Mouse (Mus musculus) forebrain, embryonic 14.5 days (tissue): ENCODE results near the gene Srd5a3. TPM values are rescaled to one million over a fixed set of nuclear protein-coding genes. Genes with fewer than 3 reads are reported as not detected.

Experiments
- ATAC-seq: fragments of 200-750 bp; cut with Nextera tagmentation; 2 replicates; pipeline ENCODE4 v1.8.0; 2017; ENCODE audit warnings: mild to moderate bottlenecking, moderate library complexity
- DNase-seq: peaks from one replicate; pipeline ENCODE4 v3.0.0-alpha.2; 2015; ENCODE audit warnings: low spot score
- H3K27ac ChIP-seq: fragments of 300-500 bp; sonication (generic); 2 replicates; pipeline ENCODE4 v1.5.1; 2014; ENCODE audit warnings: low read depth, mild to moderate bottlenecking, control low read depth, low read length, moderate library complexity
- H3K27me3 ChIP-seq: fragments of 300-500 bp; sonication (generic); replicated peaks from 2 replicates; pipeline ENCODE4 v1.6.1; 2014; ENCODE audit warnings: low read length, control low read depth, mixed read lengths; ENCODE audit not compliant: control insufficient read depth, insufficient read depth
- H3K36me3 ChIP-seq: fragments of 300-500 bp; sonication (generic); 2 replicates; pipeline ENCODE4 v1.6.1; 2014; ENCODE audit warnings: low read length, control low read depth; ENCODE audit not compliant: control insufficient read depth, insufficient read depth
- H3K4me1 ChIP-seq: fragments of 300-500 bp; sonication (generic); 2 replicates; pipeline ENCODE4 v1.6.1; 2014; ENCODE audit warnings: antibody characterized with exemption, low read length, control low read depth; ENCODE audit not compliant: control insufficient read depth, insufficient read depth
- H3K4me2 ChIP-seq: fragments of 300-500 bp; sonication (generic); 2 replicates; pipeline ENCODE4 v1.6.1; 2014; ENCODE audit warnings: mild to moderate bottlenecking, control low read depth, low read length
- H3K4me3 ChIP-seq: fragments of 300-500 bp; sonication (generic); 2 replicates; pipeline ENCODE4 v1.5.1; 2014; ENCODE audit warnings: low read depth, low read length, control low read depth
- H3K9ac ChIP-seq: fragments of 300-500 bp; sonication (generic); 2 replicates; pipeline ENCODE4 v1.6.1; 2014; ENCODE audit warnings: mild to moderate bottlenecking, low read length, control low read depth, moderate library complexity
- H3K9me3 ChIP-seq: fragments of 300-500 bp; sonication (generic); replicated peaks from 2 replicates; pipeline ENCODE4 v1.6.1; 2016; ENCODE audit warnings: low read length, control low read depth, mixed read lengths; ENCODE audit not compliant: control insufficient read depth
- WGBS: fragments of 180-500 bp; shearing (Covaris S2); extraction: QIAGEN DNeasy Blood & Tissue Kit; methylation state at CpG from one replicate; pipeline ENCODE4 v1.1.7; 2014; 5-methylcytosine and 5-hydroxymethylcytosine counted together
- polyA plus RNA-seq: library from polyadenylated mRNA; unstranded; fragments of >200 nt; fragmentation: Nextera tagmentation; extraction: Ambion mirVana; gene quantifications from 2 replicates; pipeline ENCODE4 v1.2.1, GENCODE M21; 2014

Srd5a3 gene
- polyA plus RNA-seq, 1 experiment from 2014 or later = 13.5 TPM

- Histone ChIP-seq H3K4me2 (peak overlapping the region; percentile 62), H3K9ac (peak overlapping the region; percentile 86), H3K9me3 (no peaks in the 10 kb centered on the region), H3K4me3 (peak overlapping the region; percentile 67), H3K4me1 (peaks cover 12% of the 10 kb centered on the region; the same call in 1 of the 2 replicates), H3K36me3 (no peaks in the 10 kb centered on the region), H3K27me3 (no peaks in the 10 kb centered on the region), H3K27ac (peak overlapping the region; percentile 93; the same call in 1 of the 2 replicates)
- peak; percentile 59 for ATAC-seq
- no peak for DNase-seq
- 10% methylated on average over 9 of the region's 9 CpGs for WGBS
These were observed 627 bp downstream of the Srd5a3 start for GRCm38 (mm10) chr5:76140730-76141066.

DNA sequence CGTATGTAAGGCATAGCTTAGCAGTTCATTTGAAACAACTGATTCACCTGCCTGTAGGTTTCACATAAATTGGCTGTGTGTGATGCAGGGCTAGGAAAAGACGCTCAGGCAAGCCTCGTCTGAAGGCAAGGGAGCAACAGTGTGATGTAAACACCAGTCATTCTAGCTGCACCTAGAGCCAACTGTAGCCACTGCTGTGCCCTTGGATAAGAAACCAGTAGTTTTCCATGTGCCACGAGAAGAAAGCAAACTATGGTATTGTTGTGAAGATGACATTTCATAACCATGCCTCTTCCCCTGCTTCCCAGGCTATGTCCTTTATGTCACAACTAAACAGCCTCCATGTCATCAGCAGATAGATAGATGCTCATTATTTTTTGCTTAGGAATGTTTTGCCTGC, 3.3 kb downstream of the Srd5a3 start:
- H3K4me1 ChIP-seq = peaks cover 12% of the 10 kb centered on the region; the same call in 1 of the 2 replicates
- ATAC-seq = no peak
- WGBS = 90% methylated on average over 4 of the region's 4 CpGs
- no peaks in the 10 kb centered on the region for H3K9me3 ChIP-seq
- H3K27ac ChIP-seq = no peak overlapping the region
- no peaks in the 10 kb centered on the region for H3K36me3 ChIP-seq
- H3K27me3 ChIP-seq = no peaks in the 10 kb centered on the region
- no peak overlapping the region for H3K4me2 ChIP-seq
- no peak overlapping the region for H3K9ac ChIP-seq
- no peak overlapping the region for H3K4me3 ChIP-seq
- no peak for DNase-seq

GRCm38 (mm10) chr5:76146401-76146800, 6.3 kb downstream of the Srd5a3 start:
- Histone ChIP-seq H3K36me3 (peaks cover 8% of the 10 kb centered on the region; the same call in 1 of the 2 replicates), H3K9me3 (no peaks in the 10 kb centered on the region), H3K4me1 (peaks cover 2% of the 10 kb centered on the region; the same call in 1 of the 2 replicates), H3K4me2 (no peak overlapping the region), H3K9ac (no peak overlapping the region), H3K27ac (no peak overlapping the region), H3K27me3 (no peaks in the 10 kb centered on the region), H3K4me3 (no peak overlapping the region)
- 100% methylated on average over 1 of the region's 1 CpGs for WGBS
- DNase-seq = no peak
- no peak for ATAC-seq

GRCm38 (mm10) chr5:76149436-76149835, 9.4 kb downstream of the Srd5a3 start:
- ATAC-seq (no peak), DNase-seq (no peak)
- Histone ChIP-seq H3K9ac (no peak overlapping the region), H3K36me3 (peaks cover 8% of the 10 kb centered on the region; the same call in 1 of the 2 replicates), H3K4me1 (no peaks in the 10 kb centered on the region), H3K27ac (no peak overlapping the region), H3K4me2 (no peak overlapping the region), H3K4me3 (no peak overlapping the region), H3K27me3 (no peaks in the 10 kb centered on the region), H3K9me3 (no peaks in the 10 kb centered on the region)
- 91% methylated on average over 6 of the region's 6 CpGs for WGBS

- H3K4me3 ChIP-seq = no peak overlapping the region
- no peaks in the 10 kb centered on the region for H3K4me1 ChIP-seq
- peaks cover 12% of the 10 kb centered on the region for H3K36me3 ChIP-seq
- no peaks in the 10 kb centered on the region for H3K9me3 ChIP-seq
- 94% methylated on average over 6 of the region's 6 CpGs for WGBS
- H3K27me3 ChIP-seq = no peaks in the 10 kb centered on the region
- ATAC-seq (no peak), DNase-seq (no peak)
- H3K27ac ChIP-seq = no peak overlapping the region
- H3K9ac ChIP-seq = no peak overlapping the region
- H3K4me2 ChIP-seq = no peak overlapping the region
These were observed 12.9 kb downstream of the Srd5a3 start for GRCm38 (mm10) chr5:76152956-76153355.

- peaks cover 12% of the 10 kb centered on the region for H3K36me3 ChIP-seq
- WGBS = 90% methylated on average over 11 of the region's 11 CpGs
- H3K9me3 ChIP-seq = no peaks in the 10 kb centered on the region
- H3K27ac ChIP-seq = no peak overlapping the region
- H3K9ac ChIP-seq = no peak overlapping the region
- H3K4me2 ChIP-seq = no peak overlapping the region
- no peaks in the 10 kb centered on the region for H3K27me3 ChIP-seq
- no peak for DNase-seq
- no peaks in the 10 kb centered on the region for H3K4me1 ChIP-seq
- no peak for ATAC-seq
- no peak overlapping the region for H3K4me3 ChIP-seq
These were observed 13.4 kb downstream of the Srd5a3 start for GRCm38 (mm10) chr5:76153430-76153829.

DNA sequence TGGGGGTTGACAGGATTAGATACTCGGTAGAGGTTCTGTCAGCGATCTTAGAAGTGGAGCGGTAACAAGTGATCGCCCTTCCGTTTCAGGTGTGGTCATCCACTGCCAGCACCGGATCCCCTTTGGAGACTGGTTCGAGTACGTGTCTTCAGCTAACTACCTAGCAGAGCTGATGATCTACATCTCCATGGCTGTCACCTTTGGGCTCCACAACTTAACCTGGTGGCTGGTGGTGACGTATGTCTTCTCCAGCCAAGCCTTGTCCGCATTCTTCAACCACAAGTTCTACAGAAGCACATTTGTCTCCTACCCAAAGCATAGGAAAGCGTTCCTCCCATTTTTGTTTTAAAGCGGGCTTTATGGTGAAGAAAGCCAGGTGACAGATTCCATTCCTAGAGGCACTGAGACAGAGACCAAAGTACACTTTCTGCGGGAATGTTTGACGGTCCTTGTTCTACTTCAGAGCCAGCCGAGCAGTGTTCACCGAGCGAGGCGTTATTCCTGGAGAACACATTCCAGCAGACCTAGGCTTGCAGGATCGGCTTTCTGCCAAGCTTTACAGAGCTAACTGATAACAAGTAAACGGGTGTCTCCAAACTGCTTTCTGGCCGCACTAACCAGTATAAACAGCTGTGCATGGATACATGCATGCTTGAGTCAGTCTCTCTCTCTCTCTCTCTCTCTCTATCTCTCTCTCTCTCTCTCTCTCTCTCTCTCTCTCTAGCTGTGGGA, 14.5 kb downstream of the Srd5a3 start:
- Histone ChIP-seq H3K36me3 (peaks cover 7% of the 10 kb centered on the region), H3K27me3 (no peaks in the 10 kb centered on the region), H3K9ac (no peak overlapping the region), H3K27ac (no peak overlapping the region), H3K9me3 (no peaks in the 10 kb centered on the region), H3K4me1 (no peaks in the 10 kb centered on the region), H3K4me2 (no peak overlapping the region), H3K4me3 (no peak overlapping the region)
- DNase-seq (no peak), ATAC-seq (no peak)
- 94% methylated on average over 21 of the region's 21 CpGs for WGBS

GRCm38 (mm10) chr5:76159555-76159954, 19.5 kb downstream of the Srd5a3 start:
- no peak overlapping the region for H3K27ac ChIP-seq
- peaks cover 4% of the 10 kb centered on the region; the same call in 1 of the 2 replicates for H3K36me3 ChIP-seq
- H3K4me1 ChIP-seq = no peaks in the 10 kb centered on the region
- 90% methylated on average over 6 of the region's 6 CpGs for WGBS
- no peak overlapping the region for H3K4me2 ChIP-seq
- DNase-seq = no peak
- ATAC-seq = no peak
- no peaks in the 10 kb centered on the region for H3K9me3 ChIP-seq
- H3K9ac ChIP-seq = no peak overlapping the region
- H3K4me3 ChIP-seq = no peak overlapping the region
- H3K27me3 ChIP-seq = no peaks in the 10 kb centered on the region

DNA sequence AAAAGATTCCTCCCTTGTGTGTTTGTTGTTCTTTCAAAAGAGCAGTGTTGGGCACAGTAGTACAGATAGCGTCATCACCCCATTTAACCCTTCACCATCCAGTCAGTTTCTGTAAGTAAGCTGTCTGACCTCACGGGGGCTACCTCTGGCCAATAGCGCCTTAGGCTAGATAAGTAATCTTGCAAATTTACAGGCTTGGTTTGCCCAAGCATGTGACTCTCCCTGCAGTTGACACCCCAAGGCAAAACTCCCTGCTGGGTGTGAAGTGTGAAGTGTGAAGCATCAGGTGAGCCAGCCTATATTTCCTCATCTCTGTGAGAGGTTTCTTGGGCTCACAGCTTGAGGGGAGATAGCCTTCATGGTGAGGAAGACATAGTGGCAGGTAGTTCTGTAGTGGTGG, 20.0 kb downstream of the Srd5a3 start:
- H3K4me2 ChIP-seq = no peak overlapping the region
- no peak overlapping the region for H3K9ac ChIP-seq
- no peaks in the 10 kb centered on the region for H3K4me1 ChIP-seq
- WGBS = 77% methylated on average over 3 of the region's 3 CpGs
- H3K4me3 ChIP-seq = no peak overlapping the region
- H3K9me3 ChIP-seq = no peaks in the 10 kb centered on the region
- no peak for ATAC-seq
- no peak for DNase-seq
- 0 out of 2 replicates have a peak, but pooled peaks cover 4% of the 10 kb centered on the region for H3K36me3 ChIP-seq
- H3K27ac ChIP-seq = no peak overlapping the region
- no peaks in the 10 kb centered on the region for H3K27me3 ChIP-seq
